Mouse (Mus musculus) stomach, postnatal 0 days (tissue): ENCODE results near the gene Crybb2. TPM values are rescaled to one million over a fixed set of nuclear protein-coding genes. Genes with fewer than 3 reads are reported as not detected.

ENCODE experiments used
- ATAC-seq: fragments of 200-750 bp; cut with Nextera tagmentation; 2 replicates; pipeline ENCODE4 v1.8.0; 2017; ENCODE audit not compliant: low FRiP score, low TSS enrichment
- DNase-seq: peaks from one replicate; pipeline ENCODE4 v3.0.0-alpha.2; 2016; ENCODE audit warnings: low spot score
- H3K27ac ChIP-seq: fragments of 300-500 bp; sonication (generic); replicated peaks from 2 replicates; pipeline ENCODE4 v1.5.1; 2014; ENCODE audit warnings: mild to moderate bottlenecking, control low read depth
- H3K27me3 ChIP-seq: fragments of 300-500 bp; sonication (generic); 2 replicates; pipeline ENCODE4 v1.6.1; 2014; ENCODE audit warnings: low read length; ENCODE audit not compliant: control insufficient read depth, insufficient read depth
- H3K36me3 ChIP-seq: fragments of 300-500 bp; sonication (generic); 2 replicates; pipeline ENCODE4 v1.6.1; 2014; ENCODE audit warnings: low read length, mixed read lengths; ENCODE audit not compliant: control insufficient read depth, insufficient read depth
- H3K4me1 ChIP-seq: fragments of 300-500 bp; sonication (generic); replicated peaks from 2 replicates; pipeline ENCODE4 v1.6.1; 2014; ENCODE audit warnings: antibody characterized with exemption; ENCODE audit not compliant: control insufficient read depth, insufficient read depth
- H3K4me2 ChIP-seq: fragments of 300-500 bp; sonication (generic); replicated peaks from 2 replicates; pipeline ENCODE4 v1.6.1; 2014; ENCODE audit warnings: low read depth, mild to moderate bottlenecking, control low read depth, moderate library complexity
- H3K4me3 ChIP-seq: fragments of 300-500 bp; sonication (generic); 2 replicates; pipeline ENCODE4 v1.5.1; 2014; ENCODE audit warnings: low read depth, low read length, control low read depth
- H3K9ac ChIP-seq: fragments of 300-500 bp; sonication (generic); 2 replicates; pipeline ENCODE4 v1.6.1; 2014; ENCODE audit warnings: mild to moderate bottlenecking, low read length, control low read depth, mixed read lengths
- H3K9me3 ChIP-seq: fragments of 300-500 bp; sonication (generic); 2 replicates; pipeline ENCODE4 v1.6.1; 2016; ENCODE audit warnings: low read length; ENCODE audit not compliant: control insufficient read depth
- CTCF ChIP-seq: IDR thresholded peaks from 2 replicates; pipeline ENCODE4 v1.5.1; 2016; ENCODE audit warnings: antibody characterized with exemption, low read depth, mild to moderate bottlenecking, moderate library complexity
- EP300 ChIP-seq: optimal IDR thresholded peaks from 2 replicates; pipeline ENCODE3; 2016; ENCODE audit warnings: antibody characterized with exemption
- WGBS: fragments of 180-500 bp; shearing (Covaris S2); extraction: QIAGEN DNeasy Blood & Tissue Kit; methylation state at CpG from one replicate; pipeline ENCODE4 v1.1.7; 2014; 5-methylcytosine and 5-hydroxymethylcytosine counted together
- polyA plus RNA-seq: library from polyadenylated mRNA; unstranded; fragments of >200 nt; fragmentation: Nextera tagmentation; extraction: Ambion mirVana; gene quantifications from 2 replicates; pipeline ENCODE4 v1.2.1, GENCODE M21; 2015

The Crybb2 gene
- polyA plus RNA-seq, 1 experiment from 2014 or later: not detected

GRCm38 (mm10) chr5:113050581-113051185 lies 19.2 kb downstream of the Crybb2 start:
- TF ChIP-seq CTCF (no peak), EP300 (no peak)
- ATAC-seq: no peak
- no peak for DNase-seq
- Histone ChIP-seq H3K4me1 (no peaks in the 10 kb centered on the region), H3K9ac (no peak overlapping the region), H3K27ac (no peak overlapping the region), H3K9me3 (no peaks in the 10 kb centered on the region), H3K36me3 (no peaks in the 10 kb centered on the region), H3K27me3 (no peaks in the 10 kb centered on the region), H3K4me3 (no peak overlapping the region), H3K4me2 (no peak overlapping the region)
- WGBS: 55% methylated on average over 7 of the region's 7 CpGs

GRCm38 (mm10) chr5:113049876-113050275 lies 20.0 kb downstream of the Crybb2 start:
- no peaks in the 10 kb centered on the region for H3K36me3 ChIP-seq
- TF ChIP-seq EP300 (no peak), CTCF (no peak)

GRCm38 (mm10) chr5:113045511-113046273 lies 24.2 kb downstream of the Crybb2 start:
- ATAC-seq: no peak
- TF ChIP-seq EP300 (no peak), CTCF (no peak)
- no peaks in the 10 kb centered on the region for H3K4me1 ChIP-seq

More at GRCm38 (mm10) chr5:113049876-113050275, 20.0 kb downstream of the Crybb2 start:
- Histone ChIP-seq H3K4me1 (no peaks in the 10 kb centered on the region), H3K9me3 (no peaks in the 10 kb centered on the region), H3K4me2 (no peak overlapping the region), H3K27ac (no peak overlapping the region), H3K9ac (no peak overlapping the region), H3K27me3 (no peaks in the 10 kb centered on the region), H3K4me3 (no peak overlapping the region)
- DNase-seq: no peak
- no peak for ATAC-seq

GRCm38 (mm10) chr5:113043531-113043930 lies 26.4 kb downstream of the Crybb2 start:
- Histone ChIP-seq H3K27me3 (no peaks in the 10 kb centered on the region), H3K4me2 (no peak overlapping the region), H3K4me3 (no peak overlapping the region), H3K9ac (no peak overlapping the region), H3K4me1 (no peaks in the 10 kb centered on the region), H3K27ac (no peak overlapping the region), H3K9me3 (no peaks in the 10 kb centered on the region), H3K36me3 (no peaks in the 10 kb centered on the region)
- 76% methylated on average over 8 of the region's 8 CpGs for WGBS
- no peak for TF ChIP-seq EP300
- TF ChIP-seq CTCF: no peak
- DNase-seq: no peak
- no peak for ATAC-seq

More at GRCm38 (mm10) chr5:113045511-113046273, 24.2 kb downstream of the Crybb2 start:
- Histone ChIP-seq H3K9me3 (no peaks in the 10 kb centered on the region), H3K27ac (no peak overlapping the region), H3K4me2 (no peak overlapping the region), H3K4me3 (no peak overlapping the region), H3K36me3 (no peaks in the 10 kb centered on the region), H3K27me3 (no peaks in the 10 kb centered on the region), H3K9ac (no peak overlapping the region)
- no peak for DNase-seq
- WGBS: 84% methylated on average over 10 of the region's 10 CpGs

- WGBS: 19% methylated on average over 5 of the region's 5 CpGs
- Histone ChIP-seq H3K4me2 (no peak overlapping the region), H3K27ac (no peak overlapping the region), H3K27me3 (no peaks in the 10 kb centered on the region), H3K36me3 (no peaks in the 10 kb centered on the region), H3K9ac (no peak overlapping the region), H3K4me3 (no peak overlapping the region), H3K4me1 (no peaks in the 10 kb centered on the region), H3K9me3 (no peaks in the 10 kb centered on the region)
- no peak for TF ChIP-seq CTCF
- no peak for TF ChIP-seq EP300
- ATAC-seq (peak; percentile 27; the same call in 1 of the 2 replicates), DNase-seq (no peak)
These were observed 28.3 kb downstream of the Crybb2 start for GRCm38 (mm10) chr5:113041567-113042071.

GRCm38 (mm10) chr5:113040776-113041175 lies 29.1 kb downstream of the Crybb2 start:
- WGBS: 44% methylated on average over 6 of the region's 6 CpGs
- H3K27me3 ChIP-seq: no peaks in the 10 kb centered on the region
- H3K9ac ChIP-seq: no peak overlapping the region
- no peaks in the 10 kb centered on the region for H3K36me3 ChIP-seq
- no peak overlapping the region for H3K4me3 ChIP-seq
- ATAC-seq (no peak), DNase-seq (no peak)
- no peak overlapping the region for H3K4me2 ChIP-seq
- H3K27ac ChIP-seq: no peak overlapping the region
- TF ChIP-seq EP300: no peak
- no peak for TF ChIP-seq CTCF
- no peaks in the 10 kb centered on the region for H3K4me1 ChIP-seq
- no peaks in the 10 kb centered on the region for H3K9me3 ChIP-seq
